Mouse (Mus musculus) cerebellum, adult 9-10 months (tissue): ENCODE data around the gene Axin1.
A peak's percentile ranks its signal among the peaks of the same experiment; 100 is the strongest.
"Not testable (repeated sequence)": the region's sequence is repeated elsewhere in the genome, so short reads cannot be mapped to it uniquely, and the experiment has no call there.

Experiments used
- DNase-seq: peaks from one replicate; pipeline ENCODE4 v3.0.0; 2022

Gene Axin1

GRCm38 (mm10) chr17:26138239-26138836 lies at the start of gene Axin1:
Gene Axin1, plus strand, starts transcription at chr17:26138688.
- DNase-seq, result peak; percentile 96

- peak; percentile 92 for DNase-seq
These were observed 48.4 kb upstream of the Axin1 start, which contains the start of gene Decr2 for GRCm38 (mm10) chr17:26089905-26090632. Gene Decr2, minus strand, starts transcription at chr17:26090337.

GRCm38 (mm10) chr17:26094531-26095110 lies 43.9 kb upstream of the Axin1 start:
- no peak for DNase-seq

GRCm38 (mm10) chr17:26095121-26095740 lies 43.3 kb upstream of the Axin1 start, which contains the start of gene Nme4:
Gene Nme4, minus strand, starts transcription at chr17:26095602.
- DNase-seq, result peak; percentile 71

- no peak for DNase-seq
These were observed 40.0 kb upstream of the Axin1 start for GRCm38 (mm10) chr17:26098461-26098860.

- DNase-seq, result peak; percentile 65
These were observed 39.2 kb upstream of the Axin1 start for GRCm38 (mm10) chr17:26099316-26099715.

- DNase-seq, result no peak
These were observed 38.3 kb upstream of the Axin1 start for GRCm38 (mm10) chr17:26100166-26100565.

- no peak for DNase-seq
These were observed 37.0 kb upstream of the Axin1 start for GRCm38 (mm10) chr17:26101478-26101877.

- no peak for DNase-seq
These were observed 32.9 kb upstream of the Axin1 start for GRCm38 (mm10) chr17:26105619-26106018.

GRCm38 (mm10) chr17:26110156-26110555 lies 28.3 kb upstream of the Axin1 start:
- DNase-seq, result no peak

- no peak for DNase-seq
These were observed 27.5 kb upstream of the Axin1 start for GRCm38 (mm10) chr17:26111024-26111423.

- no peak for DNase-seq
These were observed 26.8 kb upstream of the Axin1 start for GRCm38 (mm10) chr17:26111722-26112121.

GRCm38 (mm10) chr17:26112751-26113150 lies 25.7 kb upstream of the Axin1 start:
- no peak for DNase-seq

GRCm38 (mm10) chr17:26113181-26113948 lies 25.1 kb upstream of the Axin1 start, which contains the start of gene Tmem8:
Gene Tmem8, plus strand, starts transcription at chr17:26113299.
- peak; percentile 84 for DNase-seq

- peak; percentile 48 for DNase-seq
These were observed 24.4 kb upstream of the Axin1 start for GRCm38 (mm10) chr17:26114061-26114460.

- not testable (repeated sequence) for DNase-seq
These were observed 24.0 kb upstream of the Axin1 start for GRCm38 (mm10) chr17:26114461-26114860.

GRCm38 (mm10) chr17:26115205-26115898 lies 23.1 kb upstream of the Axin1 start:
- DNase-seq, result no peak

- no peak for DNase-seq
These were observed 22.5 kb upstream of the Axin1 start for GRCm38 (mm10) chr17:26115956-26116487.

- no peak for DNase-seq
These were observed 21.8 kb upstream of the Axin1 start for GRCm38 (mm10) chr17:26116503-26117258.

GRCm38 (mm10) chr17:26119766-26120710 lies 18.4 kb upstream of the Axin1 start:
- peak; percentile 62 for DNase-seq
